Mouse (Mus musculus) liver, adult 2 months (tissue): ENCODE results near the gene Rap1gap.

Experiments
- CTCF ChIP-seq: fragments of 200-500 bp; IDR thresholded peaks from 2 replicates; pipeline ENCODE4 v1.5.1; 2011; ENCODE audit warnings: low read depth, low read length, control low read depth
- POLR2A ChIP-seq: fragments of 200-500 bp; IDR thresholded peaks from 2 replicates; pipeline ENCODE4 v1.6.1; 2011; ENCODE audit warnings: low read length, control low read depth; ENCODE audit not compliant: insufficient read depth; ENCODE audit errors: extremely low read depth

- TF ChIP-seq CTCF (no peak), POLR2A (no peak)
These were observed 9.1 kb upstream of the Rap1gap start for GRCm38 (mm10) chr4:137655241-137656031.
